10 mouse cellular contexts compared by ENCODE assay signal in genomic region chr2:18030581-18030980, GRCm38 (mm10). TPM values are rescaled to one million over a fixed set of nuclear protein-coding genes. Genes with fewer than 3 reads are reported as not detected.
DNase-seq lines count a peak whose midpoint lies in the region; ATAC-seq and TF ChIP-seq lines count a peak whose summit lies in the region.
"Had no signal": no experiment of that assay in that cellular context is flagged by ENCODE, and none has a peak within 500 bp of the region (broad histone marks: within the 10 kb centered on the region; RNA-seq: fewer than 3 reads in every experiment).

No protein-coding gene starts in this region.

- H3K4me2 ChIP-seq in heart, embryonic 12.5 days = peak overlapping the region; percentile 100
- no peak overlapping the region for H3K4me2 ChIP-seq in midbrain, embryonic 16.5 days (ENCODE audit: low read length)
- H3K4me2 ChIP-seq in hindbrain, postnatal 0 days (ENCODE audit: low read depth, low read length) = 0 out of 2 replicates have a peak overlapping the region, but pooled peaks have one; percentile 7

- H3K4me1 ChIP-seq in heart, embryonic 12.5 days (replicated peaks) = peaks cover 26% of the 10 kb centered on the region
- peaks cover 77% of the 10 kb centered on the region for H3K4me1 ChIP-seq in midbrain, embryonic 10.5 days
- peaks cover 31% of the 10 kb centered on the region for H3K4me1 ChIP-seq in midbrain, embryonic 16.5 days (ENCODE audit: control insufficient read depth, insufficient read depth, low read length)
- peaks cover 27% of the 10 kb centered on the region for H3K4me1 ChIP-seq in hindbrain, postnatal 0 days (ENCODE audit: insufficient read depth, low read length)

- no peak overlapping the region for H3K9ac ChIP-seq in heart, embryonic 12.5 days
- no peak overlapping the region for H3K9ac ChIP-seq in midbrain, embryonic 16.5 days (ENCODE audit: low read depth, low read length)
- H3K9ac ChIP-seq in hindbrain, postnatal 0 days (replicated peaks; ENCODE audit: low read length) = no peak overlapping the region
- H3K9ac ChIP-seq: liver, embryonic 15.5 days had no signal

- H3K9me3 ChIP-seq in heart, embryonic 12.5 days (replicated peaks) = no peaks in the 10 kb centered on the region
- H3K9me3 ChIP-seq in midbrain, embryonic 10.5 days (replicated peaks) = no peaks in the 10 kb centered on the region
- no peaks in the 10 kb centered on the region for H3K9me3 ChIP-seq in midbrain, embryonic 16.5 days (replicated peaks; ENCODE audit: control insufficient read depth, low read length, poor library complexity, severe bottlenecking)
- no peaks in the 10 kb centered on the region for H3K9me3 ChIP-seq in hindbrain, postnatal 0 days (ENCODE audit: low read length)
- H3K9me3 ChIP-seq: liver, embryonic 15.5 days had no signal

- DNase-seq in heart, postnatal 25 days (ENCODE audit: low spot score) = no peak
- DNase-seq in midbrain, embryonic 10.5 days (ENCODE audit: low spot score) = peak; percentile 60
- DNase-seq in hindbrain, postnatal 0 days (ENCODE audit: low spot score) = peak; percentile 22
- DNase-seq in retina, postnatal 1 day = peak; percentile 89
- no peak for DNase-seq in frontal cortex, postnatal 36 days (ENCODE audit: low spot score in 2 of 2)
- DNase-seq in right cerebral cortex, postnatal 4 days = no peak

- intact Hi-C loops in heart, postnatal 25 days (cut with DNase I) = loop anchor here (5.0 kb wide), 2 partner anchors 642 to 737 kb away; partner anchors contain the start of gene Commd3

- no peak for TF ChIP-seq CTCF in hindbrain, postnatal 0 days (IDR thresholded peaks at IDR 0.05; ENCODE audit: low read depth)

- no peaks in the 10 kb centered on the region for H3K36me3 ChIP-seq in heart, embryonic 12.5 days
- no peaks in the 10 kb centered on the region for H3K36me3 ChIP-seq in midbrain, embryonic 10.5 days
- H3K36me3 ChIP-seq in midbrain, embryonic 16.5 days (ENCODE audit: control insufficient read depth, insufficient read depth, low read length) = no peaks in the 10 kb centered on the region
- no peaks in the 10 kb centered on the region for H3K36me3 ChIP-seq in hindbrain, postnatal 0 days (ENCODE audit: insufficient read depth, low read length)
- H3K36me3 ChIP-seq: liver, embryonic 15.5 days had no signal

- ATAC-seq in heart, embryonic 12.5 days (ENCODE audit: insufficient number of reproducible peaks, low FRiP score) = no peak
- no peak for ATAC-seq in midbrain, embryonic 16.5 days
- no peak for ATAC-seq in hindbrain, postnatal 0 days

- H3K27me3 ChIP-seq in heart, embryonic 12.5 days (replicated peaks) = no peaks in the 10 kb centered on the region
- no peaks in the 10 kb centered on the region for H3K27me3 ChIP-seq in midbrain, embryonic 10.5 days (ENCODE audit: low read depth, poor library complexity, severe bottlenecking)
- H3K27me3 ChIP-seq in midbrain, embryonic 16.5 days (ENCODE audit: control insufficient read depth, insufficient read depth, low read depth, low read length) = no peaks in the 10 kb centered on the region
- H3K27me3 ChIP-seq in hindbrain, postnatal 0 days (ENCODE audit: insufficient read depth, low read length) = no peaks in the 10 kb centered on the region

- no peak overlapping the region for H3K27ac ChIP-seq in heart, embryonic 12.5 days (ENCODE audit: poor library complexity, severe bottlenecking)
- H3K27ac ChIP-seq in midbrain, embryonic 10.5 days (replicated peaks) = peak overlapping the region; percentile 100
- no peak overlapping the region for H3K27ac ChIP-seq in midbrain, embryonic 16.5 days (ENCODE audit: low read length)
- H3K27ac ChIP-seq in hindbrain, postnatal 0 days = no peak overlapping the region
- H3K27ac ChIP-seq: liver, embryonic 15.5 days had no signal

- 37% methylated on average over 8 of the region's 8 CpGs for WGBS in heart, embryonic 12.5 days
- 6% methylated on average over 8 of the region's 8 CpGs for WGBS in midbrain, embryonic 10.5 days
- WGBS in midbrain, embryonic 16.5 days = 46% methylated on average over 8 of the region's 8 CpGs
- WGBS in hindbrain, postnatal 0 days = 66% methylated on average over 8 of the region's 8 CpGs

- no peak overlapping the region for H3K4me3 ChIP-seq in heart, embryonic 12.5 days
- H3K4me3 ChIP-seq in midbrain, embryonic 10.5 days = peak overlapping the region; percentile 86
- no peak overlapping the region for H3K4me3 ChIP-seq in midbrain, embryonic 16.5 days (ENCODE audit: low read depth, low read length)
- no peak overlapping the region for H3K4me3 ChIP-seq in hindbrain, postnatal 0 days (ENCODE audit: low read length)

RNA-seq across cellular contexts. Expression of gene A930004D18Rik, which starts 7.0 kb away (rescaled TPM):
- polyA plus RNA-seq in heart, embryonic 12.5 days (2016; fragmentation: Nextera tagmentation; extraction: Ambion mirVana) = 14.8 and 18.3 TPM in 2 replicates
- 1 to 10 TPM; 3.5 to 3.8 TPM for total RNA-seq in heart, postnatal 25 days (2021)
- 25.0 and 25.1 TPM in 2 replicates for polyA plus RNA-seq in midbrain, embryonic 10.5 days (2016; fragmentation: Nextera tagmentation; extraction: Ambion mirVana)
- polyA plus RNA-seq in midbrain, embryonic 16.5 days (2015; fragmentation: Nextera tagmentation; extraction: Ambion mirVana) = 7.5 and 10.8 TPM in 2 replicates
- 2.3 and 3.7 TPM in 2 replicates for total RNA-seq in hindbrain, postnatal 0 days (2014; rRNA removed)
- polyA plus RNA-seq in hindbrain, postnatal 0 days (2015; fragmentation: Nextera tagmentation; extraction: Ambion mirVana) = 9.0 and 9.9 TPM in 2 replicates

RNA-seq across cellular contexts. Expression of gene Skida1, which starts 18.3 kb away (rescaled TPM):
- 7.7 and 8.8 TPM in 2 replicates for polyA plus RNA-seq in heart, embryonic 12.5 days (2016; fragmentation: Nextera tagmentation; extraction: Ambion mirVana)
- total RNA-seq in heart, postnatal 25 days (2021) = 1 to 10 TPM; 3.3 to 4.0 TPM
- polyA plus RNA-seq in midbrain, embryonic 10.5 days (2016; fragmentation: Nextera tagmentation; extraction: Ambion mirVana) = 19.3 and 22.7 TPM in 2 replicates
- 5.0 and 7.4 TPM in 2 replicates for polyA plus RNA-seq in midbrain, embryonic 16.5 days (2015; fragmentation: Nextera tagmentation; extraction: Ambion mirVana)
- 14.1 and 22.7 TPM in 2 replicates for total RNA-seq in hindbrain, postnatal 0 days (2014; rRNA removed)
- 4.4 and 5.0 TPM in 2 replicates for polyA plus RNA-seq in hindbrain, postnatal 0 days (2015; fragmentation: Nextera tagmentation; extraction: Ambion mirVana)

RNA-seq across cellular contexts. Expression of gene Mllt10, which starts 24.5 kb away (rescaled TPM):
- 36.3 and 37.1 TPM in 2 replicates for polyA plus RNA-seq in heart, embryonic 12.5 days (2016; fragmentation: Nextera tagmentation; extraction: Ambion mirVana)
- 10 to 100 TPM; 32.6 to 35.1 TPM for total RNA-seq in heart, postnatal 25 days (2021)
- 66.9 and 71.0 TPM in 2 replicates for polyA plus RNA-seq in midbrain, embryonic 10.5 days (2016; fragmentation: Nextera tagmentation; extraction: Ambion mirVana)
- polyA plus RNA-seq in midbrain, embryonic 16.5 days (2015; fragmentation: Nextera tagmentation; extraction: Ambion mirVana) = 43.7 and 45.8 TPM in 2 replicates
- 20.1 and 25.6 TPM in 2 replicates for total RNA-seq in hindbrain, postnatal 0 days (2014; rRNA removed)
- polyA plus RNA-seq in hindbrain, postnatal 0 days (2015; fragmentation: Nextera tagmentation; extraction: Ambion mirVana) = 30.0 and 34.6 TPM in 2 replicates

RNA-seq across cellular contexts. Expression of gene H2al2a, which starts 33.8 kb away (rescaled TPM):
- polyA plus RNA-seq in heart, embryonic 12.5 days (2016; fragmentation: Nextera tagmentation; extraction: Ambion mirVana) = not detected in 2 replicates
- not detected for total RNA-seq in heart, postnatal 25 days (2021)
- not detected in 2 replicates for polyA plus RNA-seq in midbrain, embryonic 10.5 days (2016; fragmentation: Nextera tagmentation; extraction: Ambion mirVana)
- polyA plus RNA-seq in midbrain, embryonic 16.5 days (2015; fragmentation: Nextera tagmentation; extraction: Ambion mirVana) = not detected in 2 replicates
- total RNA-seq in hindbrain, postnatal 0 days (2014; rRNA removed) = not detected in 2 replicates
- not detected in 2 replicates for polyA plus RNA-seq in hindbrain, postnatal 0 days (2015; fragmentation: Nextera tagmentation; extraction: Ambion mirVana)
- polyA plus RNA-seq: large intestine, adult 2 months; liver, embryonic 15.5 days had no signal

Comparison
In these comparisons a context has a peak if more than half of its experiments do, and no peak if none do; other contexts are left out.
1. DNase-seq: peak in midbrain, embryonic 10.5 days (single experiment), hindbrain, postnatal 0 days (single experiment) and retina, postnatal 1 day (single experiment); none in heart, postnatal 25 days (single experiment), frontal cortex, postnatal 36 days (0 of 2) and right cerebral cortex, postnatal 4 days (single experiment).